Mouse (Mus musculus) granulocyte monocyte progenitor cell, adult 5-6 weeks (primary cell): Measurements from ENCODE around the gene Tor3a. TPM values are rescaled to one million over a fixed set of nuclear protein-coding genes. Genes with fewer than 3 reads are reported as not detected.

Experiments
- ATAC-seq: replicated peaks from 2 replicates; pipeline ENCODE4 v1.8.0; 2016; ENCODE audit warnings: mild to moderate bottlenecking, moderate TSS enrichment, inconsistent platforms; ENCODE audit not compliant: poor library complexity, severe bottlenecking
- total RNA-seq, 2 experiments: library from RNA; stranded (forward) in 1 of 2; stranded (reverse) in 1 of 2; fragments of 200-712, 200-1000 nt in 1 of 2; fragments of >200 nt in 1 of 2; fragmentation: Nextera tagmentation in 1 of 2; gene quantifications; 2 replicates each; pipeline ENCODE4 v1.2.3; 2014 to 2017

Tor3a gene
- total RNA-seq (2014; fragmentation: Nextera tagmentation) (35.6 and 40.0 TPM in 2 replicates), total RNA-seq (2017) (33.5 and 33.6 TPM in 2 replicates)

- ATAC-seq: peak; percentile 77
Observed at GRCm38 (mm10) chr1:156674195-156675000, at the start of gene Tor3a. Gene Tor3a, minus strand, starts transcription at chr1:156674356.

DNA sequence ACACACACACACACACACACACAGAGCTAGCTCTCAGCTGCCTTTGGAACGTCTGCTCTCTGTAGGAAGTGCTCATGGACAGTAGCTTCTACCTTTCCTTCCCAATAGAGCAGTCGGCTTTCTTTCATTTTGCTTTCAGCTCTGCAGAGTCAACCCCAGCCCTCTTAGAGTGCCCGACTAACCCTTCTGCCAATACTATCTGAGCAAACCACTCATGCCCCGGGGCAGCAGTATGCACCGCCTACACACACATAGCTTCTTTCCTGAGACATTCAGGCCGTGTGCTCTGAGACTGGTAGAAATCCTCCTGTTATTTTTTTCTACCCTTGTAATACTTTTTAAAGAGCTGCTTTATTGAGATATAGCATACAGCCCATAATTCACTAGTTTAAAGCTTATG, 47.9 kb upstream of the Tor3a start:
- ATAC-seq: no peak

DNA sequence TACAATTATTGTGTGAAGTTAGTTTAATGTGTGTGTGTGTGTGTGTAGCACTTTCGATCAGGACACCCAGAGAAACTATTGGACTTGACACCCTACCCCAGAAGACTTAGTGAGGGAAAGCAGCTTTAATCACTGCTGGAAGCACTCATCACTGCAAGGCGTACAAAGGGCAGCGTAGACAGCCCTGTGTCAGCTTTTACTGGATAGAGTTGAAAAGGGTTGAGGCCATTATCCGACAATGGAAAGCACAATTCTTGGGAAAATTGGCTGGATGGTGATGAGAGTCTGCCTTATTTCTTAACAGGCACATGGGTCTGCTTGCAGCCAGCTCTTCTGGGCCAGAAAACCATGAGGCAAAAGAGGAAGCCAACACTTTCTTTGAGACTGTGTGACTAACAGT, 45.9 kb upstream of the Tor3a start:
- peak; percentile 20 for ATAC-seq

- ATAC-seq: peak; percentile 92
Observed at GRCm38 (mm10) chr1:156718950-156719805, 45.0 kb upstream of the Tor3a start, which contains the start of gene Fam20b. Gene Fam20b, minus strand, starts transcription at chr1:156719086.

- ATAC-seq: peak; percentile 35
Observed at GRCm38 (mm10) chr1:156718286-156718949, 44.3 kb upstream of the Tor3a start.

DNA sequence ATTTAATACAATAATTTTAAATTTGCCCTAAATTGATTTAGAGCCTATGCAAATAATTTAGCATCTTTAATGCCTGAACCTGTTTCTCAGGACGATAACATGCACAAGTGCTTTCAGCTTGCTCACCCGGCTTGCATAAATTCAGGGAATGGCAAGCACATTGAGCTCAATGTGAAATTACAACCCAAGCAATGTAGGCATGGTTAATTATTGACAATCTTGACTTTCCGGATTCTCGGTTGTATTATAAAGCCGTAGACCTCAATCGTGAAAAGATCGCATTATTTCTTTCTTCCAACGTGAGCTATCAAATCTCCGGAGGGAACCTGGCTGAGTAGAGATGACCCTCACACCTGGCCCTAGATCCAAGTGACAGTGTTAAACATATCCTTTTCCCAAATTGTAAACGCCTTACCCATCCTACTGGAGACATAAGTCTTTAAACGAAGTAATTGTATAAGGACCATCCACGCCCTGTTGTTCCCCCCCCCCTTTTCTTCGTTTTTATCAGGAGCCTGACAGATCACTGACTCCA, 43.7 kb upstream of the Tor3a start:
- ATAC-seq: no peak

DNA sequence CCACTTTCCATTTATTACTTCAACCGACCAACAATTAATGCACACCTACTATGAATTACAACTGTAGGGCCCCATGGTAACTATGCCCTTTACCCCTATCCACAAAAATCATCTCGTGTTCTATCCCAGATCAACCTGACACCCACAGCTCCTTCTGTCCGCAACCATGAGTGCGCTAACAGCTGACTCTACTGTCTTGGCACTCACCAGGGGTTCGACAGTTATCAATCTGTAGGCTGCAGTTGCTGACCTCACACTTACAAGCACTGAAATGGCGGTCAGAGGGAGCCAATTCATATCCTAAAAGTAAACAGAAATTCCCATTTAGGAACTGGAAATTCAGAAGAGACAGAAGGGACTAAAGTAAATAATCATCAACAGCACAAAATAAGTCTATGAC, 42.5 kb upstream of the Tor3a start:
- ATAC-seq: no peak

GRCm38 (mm10) chr1:156710472-156711098, 36.4 kb upstream of the Tor3a start:
- ATAC-seq: peak; percentile 95

DNA sequence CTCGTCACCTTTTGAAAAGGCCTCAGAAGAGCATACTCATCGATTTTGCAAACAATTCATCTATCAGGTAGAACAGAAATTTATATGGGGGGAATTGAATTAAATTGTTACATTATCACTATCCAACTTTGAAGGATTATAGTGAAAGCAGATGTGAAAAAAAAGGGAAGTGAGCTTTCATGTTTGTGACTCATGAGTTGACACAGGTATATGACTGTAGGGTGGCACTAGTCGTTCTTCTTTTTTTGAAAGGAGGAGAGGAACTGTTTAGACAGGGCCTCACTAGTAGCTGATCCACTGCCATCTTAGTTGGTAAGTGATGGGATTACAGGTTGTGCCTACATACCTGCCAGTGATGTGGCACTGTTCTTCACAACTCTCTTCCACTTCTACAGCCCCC, 34.5 kb upstream of the Tor3a start:
- ATAC-seq: peak; percentile 52

DNA sequence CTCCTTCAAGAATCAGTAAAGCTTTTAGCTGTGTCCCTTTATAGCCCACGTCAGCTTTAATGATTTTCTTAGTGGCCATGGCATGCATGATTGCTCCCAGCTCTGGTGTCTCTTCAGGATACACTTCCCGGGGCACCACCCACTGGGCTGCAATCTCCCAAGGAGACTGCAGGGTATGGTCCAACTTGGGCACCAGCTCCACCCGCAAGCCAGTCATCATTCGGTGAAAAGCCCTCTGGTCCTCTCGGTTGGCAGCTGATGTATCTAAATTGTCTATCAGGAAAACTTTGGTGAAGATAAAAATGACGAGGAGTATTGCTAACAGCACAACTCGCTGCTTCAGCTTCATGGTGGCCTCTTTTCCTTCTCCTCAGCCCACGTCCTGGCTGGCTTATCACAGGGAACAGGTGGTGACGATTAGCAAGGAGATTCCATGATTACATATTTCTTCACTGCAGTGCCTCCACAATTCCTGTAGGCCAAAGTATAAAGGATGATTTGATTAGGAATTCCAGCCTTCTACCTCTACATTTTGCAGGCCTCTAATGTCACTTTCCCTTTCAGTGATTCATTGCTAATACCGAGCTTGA, 31.6 kb upstream of the Tor3a start:
- ATAC-seq: no peak

DNA sequence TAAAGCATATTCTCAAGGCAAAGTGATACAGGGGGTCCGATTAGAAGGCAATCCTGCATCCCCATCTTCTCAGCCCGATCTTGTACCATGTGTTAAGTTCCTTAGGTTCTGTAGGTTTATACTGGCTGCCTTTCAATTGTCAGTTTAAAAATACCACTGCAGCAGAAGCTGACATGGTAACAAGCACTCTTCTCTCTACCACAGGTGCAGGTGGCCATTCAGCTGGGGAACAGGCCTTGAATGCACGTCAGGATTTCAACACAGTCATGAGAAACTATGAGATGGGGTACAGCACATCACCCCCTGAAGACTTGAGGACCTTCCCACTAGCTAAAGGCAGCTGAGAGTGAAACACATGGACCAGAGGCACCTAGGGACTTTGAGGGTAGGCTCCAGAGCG, 29.3 kb upstream of the Tor3a start:
- no peak for ATAC-seq

DNA sequence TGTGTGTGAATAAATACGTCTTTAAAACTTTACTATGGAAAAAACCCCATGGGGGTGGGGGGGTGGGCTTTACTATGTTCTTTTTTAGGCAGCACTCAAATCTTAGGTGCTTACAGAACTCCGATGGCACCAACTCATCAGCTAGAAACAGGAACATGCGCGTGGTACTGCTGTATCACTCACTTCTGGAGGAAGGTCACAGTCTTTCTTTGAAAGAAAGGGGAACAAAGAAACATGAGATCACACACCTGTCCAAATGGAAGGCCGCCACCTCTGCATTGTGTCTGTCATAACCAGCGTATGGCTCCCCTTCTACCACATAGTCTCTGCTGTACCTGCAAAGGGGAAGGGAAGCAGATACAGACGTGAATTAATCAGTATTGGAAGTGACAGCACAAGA, 28.0 kb upstream of the Tor3a start:
- ATAC-seq: no peak

DNA sequence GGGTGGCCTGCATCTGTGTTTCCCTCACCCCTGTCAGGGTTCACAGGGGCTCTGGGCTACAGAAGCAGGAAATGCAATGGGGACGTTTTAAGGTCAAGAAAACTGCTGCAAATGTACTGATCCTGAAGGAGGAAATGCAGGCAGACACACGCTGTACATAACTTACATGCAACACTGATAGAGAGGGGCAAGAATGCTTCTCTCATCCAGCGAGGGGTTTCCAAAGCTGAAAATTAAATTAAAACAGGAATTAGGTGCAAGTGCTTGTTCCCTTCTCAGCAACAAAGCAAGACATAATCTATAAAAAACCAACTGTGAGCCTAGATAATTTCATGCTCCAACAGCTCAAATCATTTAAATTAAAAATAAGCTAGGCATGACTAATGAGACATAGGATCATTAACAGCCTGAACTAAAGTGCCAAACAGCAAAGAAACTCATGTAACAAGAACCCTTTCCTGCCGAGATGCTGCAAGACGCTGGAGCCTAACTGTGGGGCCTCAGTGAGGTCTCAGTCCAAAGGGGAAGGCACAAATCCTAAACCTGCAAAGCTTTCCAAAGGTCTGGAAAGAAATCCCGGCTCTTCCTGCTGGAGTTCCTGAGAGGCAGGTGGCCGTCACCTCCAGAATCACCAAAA, 12.0 kb upstream of the Tor3a start:
- no peak for ATAC-seq

DNA sequence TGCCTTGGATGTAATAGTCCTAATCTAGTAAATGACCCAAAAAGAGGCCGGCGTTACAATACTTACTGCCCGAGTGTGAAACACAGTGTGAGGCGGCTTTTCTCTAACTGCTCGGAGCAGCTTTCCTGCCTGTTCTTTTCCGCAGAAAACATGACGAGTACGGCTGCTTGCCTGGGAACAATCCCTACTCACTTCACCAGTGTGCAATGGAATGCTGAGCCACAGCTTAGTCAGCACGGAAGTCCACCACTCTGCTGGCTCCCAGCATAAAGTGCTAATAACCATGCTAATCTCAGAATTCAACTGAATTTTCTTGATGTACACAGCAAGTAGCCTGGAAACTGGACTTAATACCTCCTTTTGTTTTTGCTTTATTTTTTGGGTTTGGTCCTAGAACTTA, 5.4 kb upstream of the Tor3a start:
- ATAC-seq: no peak

DNA sequence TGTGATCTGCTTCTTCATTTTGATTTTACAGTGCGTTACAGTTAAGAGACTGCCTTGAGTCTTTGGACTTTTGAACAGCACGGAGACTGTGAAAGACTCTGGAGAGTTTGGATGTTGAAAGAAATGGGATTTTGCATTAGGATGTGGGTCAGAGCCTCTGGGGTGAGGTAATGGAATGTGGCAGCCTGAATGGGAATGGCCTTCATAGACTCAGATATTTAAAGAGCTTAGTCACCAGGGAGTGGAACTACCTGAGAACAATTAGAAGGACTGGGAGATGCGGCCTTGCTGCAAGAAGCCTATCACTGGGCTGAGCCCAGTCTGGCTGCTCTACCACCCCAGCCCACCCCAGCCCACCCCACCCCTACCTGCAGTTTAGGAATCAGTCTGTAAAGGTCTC, 3.1 kb upstream of the Tor3a start:
- ATAC-seq: no peak

DNA sequence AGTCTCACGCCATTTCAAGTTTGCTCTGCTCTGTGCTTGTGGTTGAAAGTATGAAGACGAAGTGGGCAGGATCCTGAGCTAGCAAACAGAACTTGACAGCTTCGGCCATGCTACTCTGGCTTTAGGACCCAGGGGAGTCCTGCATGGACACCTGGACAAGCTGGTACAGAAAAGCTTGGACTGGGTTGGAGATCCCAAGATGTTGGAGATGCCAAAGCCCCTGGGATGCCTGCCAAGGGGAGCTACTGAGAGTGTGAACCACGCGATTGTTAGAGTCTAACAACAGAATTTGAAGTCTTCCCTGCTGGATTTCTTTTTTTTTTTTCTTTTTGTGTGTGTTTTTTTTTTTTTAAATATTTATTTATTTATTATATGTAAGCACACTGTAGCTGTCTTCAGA, 2.4 kb upstream of the Tor3a start:
- ATAC-seq: no peak

GRCm38 (mm10) chr1:156676171-156676570, 2.0 kb upstream of the Tor3a start:
- ATAC-seq: peak; percentile 52

DNA sequence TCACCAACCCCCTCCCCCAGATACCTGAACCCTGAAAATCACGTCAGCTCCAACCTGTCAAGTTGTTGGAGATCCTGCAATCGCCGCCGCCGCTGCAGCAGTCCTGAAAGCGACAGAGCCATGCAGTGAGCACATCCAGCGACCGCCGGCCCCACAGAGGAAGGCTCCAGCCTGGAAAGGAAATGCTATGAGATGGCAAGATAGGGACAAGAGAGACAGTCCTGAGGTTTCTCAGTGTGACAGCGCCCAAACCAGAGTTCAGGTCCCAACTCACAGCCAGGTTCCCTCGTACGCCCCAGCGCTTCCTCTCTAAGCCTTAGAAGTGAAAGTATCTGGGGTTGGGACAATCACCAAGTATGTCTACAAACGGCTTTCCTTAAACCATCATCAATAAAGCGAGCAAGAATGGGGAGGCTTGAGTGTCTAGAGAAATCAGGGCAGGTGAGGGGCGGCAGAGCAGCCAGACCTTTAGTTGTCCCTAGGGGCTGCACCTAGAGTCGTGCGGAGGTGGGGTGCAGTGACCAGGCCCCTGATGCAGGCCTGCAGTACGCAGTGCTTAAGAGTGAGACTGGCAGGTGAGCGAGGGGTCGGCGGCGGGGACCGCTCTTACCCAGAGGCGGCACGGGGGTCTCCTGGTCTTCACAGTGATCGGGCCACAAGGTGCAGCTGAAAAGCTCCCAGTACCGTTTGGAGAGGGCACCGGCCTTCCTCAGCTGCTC, 521 bp downstream of the Tor3a start:
- peak; percentile 23 for ATAC-seq
